Mouse (Mus musculus) thymus, postnatal 25 days (tissue): ENCODE data around the gene Pdpk1.

Experiments
- DNase-seq: peaks from one replicate; pipeline ENCODE4 v3.0.0; 2022

Pdpk1 gene

GRCm38 (mm10) chr17:24030551-24030950, 120.2 kb downstream of the Pdpk1 start:
- DNase-seq, result no peak

DNA sequence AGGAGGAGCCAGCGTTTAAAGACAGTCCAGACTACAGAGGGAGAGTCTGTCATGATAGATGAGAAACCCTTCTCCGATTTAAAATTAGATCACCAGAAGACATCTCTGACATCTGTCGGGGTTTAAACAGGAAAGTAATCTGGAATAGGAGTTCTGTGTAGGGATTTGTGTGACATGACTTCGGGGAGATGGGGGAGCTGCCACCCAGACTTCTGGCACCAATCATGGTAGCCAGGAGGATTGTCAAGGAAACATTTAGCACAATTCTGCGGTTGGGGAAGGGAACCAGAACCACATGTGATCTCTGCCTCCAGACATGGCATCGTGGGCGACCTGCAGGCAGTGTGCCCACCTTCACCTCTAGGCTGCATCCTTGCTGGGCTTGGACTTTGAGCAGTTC, 121.2 kb downstream of the Pdpk1 start:
- DNase-seq, result no peak
